Mouse (Mus musculus) erythroblast, embryonic 14.5 days (primary cell): ENCODE data around the gene Wfdc15a. TPM values are rescaled to one million over a fixed set of nuclear protein-coding genes. Genes with fewer than 3 reads are reported as not detected.

ENCODE experiments used
- H3K27me3 ChIP-seq: 2 replicates; pipeline ENCODE4 v1.6.1; 2012; ENCODE audit warnings: inconsistent platforms; ENCODE audit not compliant: control insufficient read depth
- H3K36me3 ChIP-seq: 2 replicates; pipeline ENCODE4 v1.6.1; 2012; ENCODE audit warnings: mild to moderate bottlenecking, inconsistent platforms; ENCODE audit not compliant: control insufficient read depth
- H3K4me1 ChIP-seq: 2 replicates; pipeline ENCODE4 v1.6.1; 2012; ENCODE audit warnings: inconsistent platforms; ENCODE audit not compliant: control insufficient read depth
- H3K4me3 ChIP-seq: replicated peaks from 2 replicates; pipeline ENCODE3; 2012; ENCODE audit warnings: moderate library complexity, mild to moderate bottlenecking, inconsistent platforms
- H3K9me3 ChIP-seq: 2 replicates; pipeline ENCODE4 v1.6.1; 2012; ENCODE audit warnings: low read length, inconsistent platforms, mixed read lengths; ENCODE audit not compliant: control insufficient read depth
- GATA1 ChIP-seq: IDR thresholded peaks from 2 replicates; pipeline ENCODE4 v1.6.1; 2012; ENCODE audit warnings: low read length, inconsistent platforms, mixed read lengths
- TAL1 ChIP-seq: IDR thresholded peaks from 3 replicates; pipeline ENCODE4 v1.6.1; 2012; ENCODE audit warnings: low read length, inconsistent platforms, mixed read lengths
- polyA plus RNA-seq: library from polyadenylated mRNA; stranded (reverse); fragments of >175 nt; gene quantifications from 2 replicates; pipeline ENCODE4 v1.2.3, GENCODE M21; 2012

Wfdc15a gene
- polyA plus RNA-seq, 1 experiment, result not detected

- Histone ChIP-seq H3K4me3 (no peak overlapping the region), H3K9me3 (no peaks in the 10 kb centered on the region; the same call in 1 of the 2 replicates), H3K27me3 (no peaks in the 10 kb centered on the region), H3K4me1 (no peaks in the 10 kb centered on the region), H3K36me3 (no peaks in the 10 kb centered on the region)
- TF ChIP-seq GATA1 (no peak), TAL1 (no peak)
These were observed 3.3 kb downstream of the Wfdc15a start for GRCm38 (mm10) chr2:164196700-164196990.

GRCm38 (mm10) chr2:164195971-164196699, 3.8 kb downstream of the Wfdc15a start:
- H3K4me3 ChIP-seq, result no peak overlapping the region
- TF ChIP-seq GATA1, result no peak
- no peak for TF ChIP-seq TAL1

GRCm38 (mm10) chr2:164194959-164195630, 4.8 kb downstream of the Wfdc15a start:
- Histone ChIP-seq H3K4me1 (no peaks in the 10 kb centered on the region), H3K9me3 (no peaks in the 10 kb centered on the region; the same call in 1 of the 2 replicates), H3K27me3 (no peaks in the 10 kb centered on the region), H3K36me3 (no peaks in the 10 kb centered on the region), H3K4me3 (no peak overlapping the region)
- TF ChIP-seq GATA1 (no peak), TAL1 (no peak)

More at GRCm38 (mm10) chr2:164195971-164196699, 3.8 kb downstream of the Wfdc15a start:
- H3K27me3 ChIP-seq, result no peaks in the 10 kb centered on the region
- H3K9me3 ChIP-seq, result no peaks in the 10 kb centered on the region; the same call in 1 of the 2 replicates
- no peaks in the 10 kb centered on the region for H3K4me1 ChIP-seq
- no peaks in the 10 kb centered on the region for H3K36me3 ChIP-seq

- H3K36me3 ChIP-seq, result no peaks in the 10 kb centered on the region
- no peak for TF ChIP-seq GATA1
- no peak for TF ChIP-seq TAL1
- no peaks in the 10 kb centered on the region for H3K9me3 ChIP-seq
- H3K27me3 ChIP-seq, result no peaks in the 10 kb centered on the region
- H3K4me1 ChIP-seq, result no peaks in the 10 kb centered on the region
- H3K4me3 ChIP-seq, result no peak overlapping the region
These were observed 7.7 kb downstream of the Wfdc15a start for GRCm38 (mm10) chr2:164192279-164192678.

GRCm38 (mm10) chr2:164190576-164190975, 9.4 kb downstream of the Wfdc15a start, which contains the start of gene Wfdc12:
Gene Wfdc12, minus strand, starts transcription at chr2:164190608.
- TF ChIP-seq TAL1 (no peak), GATA1 (no peak)
- H3K4me3 ChIP-seq, result no peak within 1 kb of the TSS
- H3K4me1 ChIP-seq, result no peaks in the 10 kb centered on the region
- H3K27me3 ChIP-seq, result no peaks in the 10 kb centered on the region
- no peaks in the 10 kb centered on the region for H3K36me3 ChIP-seq
- H3K9me3 ChIP-seq, result peaks cover under 1% of the 10 kb centered on the region; the same call in 1 of the 2 replicates

- TF ChIP-seq TAL1, result no peak
- no peak for TF ChIP-seq GATA1
- no peak overlapping the region for H3K4me3 ChIP-seq
These were observed 11.2 kb downstream of the Wfdc15a start for GRCm38 (mm10) chr2:164188722-164189121.

GRCm38 (mm10) chr2:164184145-164184719, 15.7 kb downstream of the Wfdc15a start:
- H3K36me3 ChIP-seq, result no peaks in the 10 kb centered on the region
- no peaks in the 10 kb centered on the region for H3K27me3 ChIP-seq
- H3K9me3 ChIP-seq, result peaks cover 2% of the 10 kb centered on the region; the same call in 1 of the 2 replicates
- TF ChIP-seq GATA1 (no peak), TAL1 (no peak)
- no peak overlapping the region for H3K4me3 ChIP-seq
- no peaks in the 10 kb centered on the region; the same call in 1 of the 2 replicates for H3K4me1 ChIP-seq

More at GRCm38 (mm10) chr2:164188722-164189121, 11.2 kb downstream of the Wfdc15a start:
- no peaks in the 10 kb centered on the region for H3K36me3 ChIP-seq
- H3K4me1 ChIP-seq, result no peaks in the 10 kb centered on the region; the same call in 1 of the 2 replicates
- H3K27me3 ChIP-seq, result no peaks in the 10 kb centered on the region
- peaks cover 2% of the 10 kb centered on the region; the same call in 1 of the 2 replicates for H3K9me3 ChIP-seq

GRCm38 (mm10) chr2:164183340-164183739, 16.6 kb downstream of the Wfdc15a start:
- Histone ChIP-seq H3K4me1 (no peaks in the 10 kb centered on the region; the same call in 1 of the 2 replicates), H3K27me3 (no peaks in the 10 kb centered on the region), H3K36me3 (no peaks in the 10 kb centered on the region), H3K4me3 (no peak overlapping the region), H3K9me3 (peaks cover 2% of the 10 kb centered on the region; the same call in 1 of the 2 replicates)
- TF ChIP-seq TAL1 (no peak), GATA1 (no peak)

GRCm38 (mm10) chr2:164182692-164183255, 17.2 kb downstream of the Wfdc15a start, which contains the start of gene Wfdc5:
Gene Wfdc5, minus strand, starts transcription at chr2:164182742.
- Histone ChIP-seq H3K27me3 (no peaks in the 10 kb centered on the region), H3K4me1 (no peaks in the 10 kb centered on the region; the same call in 1 of the 2 replicates), H3K4me3 (no peak within 1 kb of the TSS), H3K9me3 (peaks cover 2% of the 10 kb centered on the region; the same call in 1 of the 2 replicates), H3K36me3 (no peaks in the 10 kb centered on the region)
- no peak for TF ChIP-seq TAL1
